In the genomic region with DNA sequence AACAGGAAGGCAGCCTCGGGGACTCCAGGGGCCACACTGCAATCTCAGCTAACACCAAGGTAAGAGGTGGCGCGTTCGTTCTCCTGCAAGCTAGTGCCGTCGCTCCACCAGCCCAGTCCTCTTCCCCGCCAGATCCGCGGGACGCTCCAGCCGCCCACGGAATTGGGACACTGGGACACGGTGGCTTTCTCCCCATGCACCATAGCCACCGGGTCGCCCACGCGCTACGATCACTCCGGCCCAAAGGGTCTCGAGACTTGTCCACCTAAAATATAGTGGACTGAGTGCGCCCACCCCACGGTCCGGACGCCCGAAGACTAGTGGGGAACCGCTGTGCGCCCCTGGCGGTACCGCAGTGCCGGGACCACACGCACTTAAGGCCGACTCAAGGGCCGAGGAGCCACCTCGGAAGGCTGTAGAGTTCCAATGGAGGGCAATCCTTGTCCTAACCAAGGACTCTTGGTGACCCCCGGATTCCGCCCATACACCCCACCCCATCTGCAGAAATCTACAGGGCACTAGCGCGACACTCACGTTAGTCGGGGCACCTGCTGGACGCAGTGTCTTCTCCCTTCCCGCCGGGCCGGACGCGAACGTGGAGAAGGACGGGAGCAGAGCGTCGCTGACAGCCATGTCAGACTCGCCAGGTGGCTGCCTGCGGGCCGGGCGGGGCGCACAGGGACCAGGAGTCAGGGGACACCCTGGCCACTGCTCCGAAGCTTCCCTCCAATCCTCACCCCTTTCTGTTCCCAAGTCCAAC, we compare ENCODE assay signal across 8 mouse cellular contexts. TPM values are rescaled to one million over a fixed set of nuclear protein-coding genes. Genes with fewer than 3 reads are reported as not detected.
DNase-seq lines count a peak whose midpoint lies in the region; ATAC-seq lines count a peak whose summit lies in the region.

No protein-coding gene starts in this region.

- under 1% methylated on average over 56 of the region's 56 CpGs for WGBS in heart, embryonic 10.5 days
- under 1% methylated on average over 56 of the region's 56 CpGs for WGBS in kidney, embryonic 14.5 days
- WGBS in macrophage (ENCODE audit: missing documents): 1% methylated on average over 56 of the region's 56 CpGs

- peak overlapping the region; percentile 96 for H3K27ac ChIP-seq in heart, embryonic 10.5 days
- no peak overlapping the region for H3K27ac ChIP-seq in kidney, embryonic 14.5 days (ENCODE audit: low read depth, low read length)
- no peak overlapping the region for H3K27ac ChIP-seq in macrophage

- H3K27me3 ChIP-seq in megakaryocyte, embryonic 14.5 days (replicated peaks): peaks cover 65% of the 10 kb centered on the region
- peaks cover 22% of the 10 kb centered on the region for H3K27me3 ChIP-seq in heart, embryonic 10.5 days (ENCODE audit: insufficient read depth, poor library complexity, severe bottlenecking)
- H3K27me3 ChIP-seq in kidney, embryonic 14.5 days (ENCODE audit: control insufficient read depth, insufficient read depth, low read length): peaks cover 9% of the 10 kb centered on the region; the same call in 1 of the 2 replicates

- H3K9ac ChIP-seq in kidney, embryonic 14.5 days (ENCODE audit: low read depth, low read length): peak overlapping the region; percentile 67

- no peak for ATAC-seq in megakaryocyte, adult 5-6 weeks (ENCODE audit: poor library complexity, severe bottlenecking)
- ATAC-seq in kidney, embryonic 14.5 days (ENCODE audit: low FRiP score, low TSS enrichment): no peak

- H3K79me2 ChIP-seq in macrophage (ENCODE audit: inconsistent target): no peaks in the 10 kb centered on the region

- no peaks in the 10 kb centered on the region for H3K36me3 ChIP-seq in megakaryocyte, embryonic 14.5 days (replicated peaks; ENCODE audit: low read length)
- no peaks in the 10 kb centered on the region for H3K36me3 ChIP-seq in heart, embryonic 10.5 days
- no peaks in the 10 kb centered on the region for H3K36me3 ChIP-seq in kidney, embryonic 14.5 days (ENCODE audit: control insufficient read depth, insufficient read depth, low read length)
- H3K36me3 ChIP-seq in macrophage (ENCODE audit: inconsistent target): no peaks in the 10 kb centered on the region

- peak overlapping the region; percentile 92 for H3K4me3 ChIP-seq in megakaryocyte, embryonic 14.5 days (replicated peaks)
- peak overlapping the region; percentile 77 for H3K4me3 ChIP-seq in heart, embryonic 10.5 days
- H3K4me3 ChIP-seq in kidney, embryonic 14.5 days (ENCODE audit: low read length): peak overlapping the region; percentile 67
- H3K4me3 ChIP-seq in macrophage (ENCODE audit: inconsistent target): peak overlapping the region; percentile 43

- peak; percentile 45 for DNase-seq in embryo, embryonic 9.5 days (ENCODE audit: extremely low spot score)
- DNase-seq in heart, embryonic 10.5 days (ENCODE audit: low spot score): peak; percentile 80
- DNase-seq in spleen, postnatal 10 days (ENCODE audit: low spot score in 2 of 2): peak; percentile 23 to 47
- DNase-seq in cerebellum, adult 11-12 months: no peak

- H3K4me1 ChIP-seq in megakaryocyte, embryonic 14.5 days: peaks cover 32% of the 10 kb centered on the region
- H3K4me1 ChIP-seq in heart, embryonic 10.5 days: peaks cover 27% of the 10 kb centered on the region
- H3K4me1 ChIP-seq in kidney, embryonic 14.5 days (ENCODE audit: control insufficient read depth, insufficient read depth, low read length): peaks cover 8% of the 10 kb centered on the region; the same call in 1 of the 2 replicates

- H3K4me2 ChIP-seq in kidney, embryonic 14.5 days (replicated peaks; ENCODE audit: low read depth, low read length): peak overlapping the region; percentile 91

- H3K9me3 ChIP-seq in megakaryocyte, embryonic 14.5 days: no peaks in the 10 kb centered on the region
- H3K9me3 ChIP-seq in heart, embryonic 10.5 days: no peaks in the 10 kb centered on the region
- no peaks in the 10 kb centered on the region for H3K9me3 ChIP-seq in kidney, embryonic 14.5 days (ENCODE audit: control insufficient read depth, low read length)

RNA-seq across cellular contexts. Expression of gene Klf4, which starts 1.0 kb away (rescaled TPM):
- polyA plus RNA-seq in megakaryocyte, embryonic 14.5 days (2012; ENCODE audit: insufficient read depth, low replicate concordance): 3.0 and 5.1 TPM in 2 replicates
- total RNA-seq in megakaryocyte, adult 5-6 weeks (2015): 196 and 224 TPM in 2 replicates
- 96.7 and 117 TPM in 2 replicates for total RNA-seq in megakaryocyte, adult 5-6 weeks (2017)
- polyA plus RNA-seq in heart, embryonic 10.5 days (2016; fragmentation: Nextera tagmentation; extraction: Ambion mirVana): 2.1 TPM in 2 replicates
- polyA plus RNA-seq in kidney, embryonic 14.5 days (2014; fragmentation: Nextera tagmentation; extraction: Ambion mirVana): 3.8 and 3.9 TPM in 2 replicates
- 1 to 10 TPM in 18 of 26 experiments, under 1 TPM in 8; 0.33 to 6.5 (median 1.2) TPM for total RNA-seq in macrophage (2018; cell fraction: chromatin; rRNA removed)
- 1 to 10 TPM; 1.3 to 6.0 (median 3.2) TPM for total RNA-seq in macrophage (2018; cell fraction: cytosol; rRNA removed)
- total RNA-seq in macrophage (2018; cell fraction: nucleus; rRNA removed): 1 to 10 TPM in 25 of 26 experiments, under 1 TPM in 1; 0.86 to 8.3 (median 2.0) TPM
- 1.0 to 2.0 TPM (median 1.3 TPM) in 3 replicates for polyA plus RNA-seq in macrophage (2018)
